Mouse (Mus musculus): Measurements from ENCODE around the gene Cdc37l1.

The Cdc37l1 gene

GRCm38 (mm10) chr19:29049401-29050075, 59.4 kb downstream of the Cdc37l1 start:
- no peak for DNase-seq

GRCm38 (mm10) chr19:29050186-29050980, 60.2 kb downstream of the Cdc37l1 start:
- DNase-seq: no peak

- DNase-seq: no peak
Observed at GRCm38 (mm10) chr19:29052786-29053185, 62.6 kb downstream of the Cdc37l1 start.

- DNase-seq: no peak
Observed at GRCm38 (mm10) chr19:29054594-29054993, 64.4 kb downstream of the Cdc37l1 start.

- DNase-seq: no peak
Observed at GRCm38 (mm10) chr19:29055469-29055868, 65.3 kb downstream of the Cdc37l1 start.

GRCm38 (mm10) chr19:29058741-29059140, 68.6 kb downstream of the Cdc37l1 start:
- DNase-seq: no peak

GRCm38 (mm10) chr19:29059688-29060087, 69.5 kb downstream of the Cdc37l1 start:
- no peak for DNase-seq

GRCm38 (mm10) chr19:29060299-29060698, 70.1 kb downstream of the Cdc37l1 start:
- no peak for DNase-seq

- DNase-seq: no peak
Observed at GRCm38 (mm10) chr19:29063009-29063408, 72.9 kb downstream of the Cdc37l1 start.

- peak; percentile 89 to 94 for DNase-seq
Observed at GRCm38 (mm10) chr19:29063577-29064363, 73.6 kb downstream of the Cdc37l1 start.

- no peak for DNase-seq
Observed at GRCm38 (mm10) chr19:29064451-29065102, 74.4 kb downstream of the Cdc37l1 start.

- DNase-seq: peak; percentile 40 to 52
Observed at GRCm38 (mm10) chr19:29066981-29067471, 76.9 kb downstream of the Cdc37l1 start.

GRCm38 (mm10) chr19:29069195-29069594, 79.0 kb downstream of the Cdc37l1 start:
- DNase-seq: no peak

GRCm38 (mm10) chr19:29074802-29075201, 84.7 kb downstream of the Cdc37l1 start:
- no peak for DNase-seq

All from cerebellum, adult 18-20 months (tissue).